15 mouse cellular contexts compared by ENCODE assay signal in the genomic region with DNA sequence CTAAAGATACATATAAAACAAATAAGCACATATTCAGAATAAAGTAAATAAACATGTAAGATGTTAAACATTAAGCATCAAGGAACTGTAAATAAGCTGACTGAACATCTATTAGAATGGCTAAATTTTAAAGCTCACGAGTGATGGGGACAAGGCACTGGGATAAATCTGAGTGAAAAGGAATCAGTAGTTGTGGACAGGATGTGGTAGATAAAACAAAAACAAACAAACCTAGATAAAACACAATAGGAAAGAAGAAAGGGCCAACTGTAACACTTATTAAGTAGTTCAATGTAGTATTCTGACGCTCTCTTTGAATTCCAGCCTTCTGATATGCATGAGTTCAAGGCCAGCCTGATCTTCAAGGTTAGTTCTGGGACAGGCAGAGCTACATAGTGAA.
"Had no signal": no experiment of that assay in that cellular context is flagged by ENCODE, and none has a peak within 500 bp of the region (broad histone marks: within the 10 kb centered on the region; RNA-seq: fewer than 3 reads in every experiment).

No protein-coding gene starts in this region.

- ATAC-seq: midbrain, embryonic 16.5 days had no signal

- DNase-seq: lung, adult 18-20 months; lung, postnatal 10 days; lung, postnatal 4 days; midbrain, embryonic 14.5 days; right cerebral cortex, postnatal 14 days; thymus, adult 2 months; thymus, postnatal 25 days had no signal

- H3K27me3 ChIP-seq: midbrain, embryonic 12.5 days; neural tube, embryonic 13.5 days; neural tube, embryonic 15.5 days; stomach, embryonic 15.5 days had no signal

- H3K4me1 ChIP-seq: midbrain, embryonic 10.5 days; midbrain, embryonic 12.5 days; neural tube, embryonic 13.5 days; neural tube, embryonic 15.5 days; stomach, embryonic 15.5 days had no signal

- H3K36me3 ChIP-seq: midbrain, embryonic 10.5 days; midbrain, embryonic 12.5 days; neural tube, embryonic 13.5 days; neural tube, embryonic 15.5 days; stomach, embryonic 15.5 days had no signal

- H3K9me3 ChIP-seq: midbrain, embryonic 10.5 days; midbrain, embryonic 12.5 days; neural tube, embryonic 13.5 days; neural tube, embryonic 15.5 days; stomach, embryonic 15.5 days had no signal

- H3K27ac ChIP-seq: midbrain, embryonic 10.5 days; midbrain, embryonic 12.5 days; neural tube, embryonic 13.5 days; neural tube, embryonic 15.5 days; stomach, embryonic 15.5 days; stomach, postnatal 0 days had no signal

- H3K4me3 ChIP-seq: midbrain, embryonic 10.5 days; midbrain, embryonic 12.5 days; myocyte; neural tube, embryonic 13.5 days; neural tube, embryonic 15.5 days; stomach, embryonic 15.5 days had no signal
